Mouse (Mus musculus): Measurements from ENCODE around the gene Gna12. TPM values are rescaled to one million over a fixed set of nuclear protein-coding genes. Genes with fewer than 3 reads are reported as not detected.
A peak's percentile ranks its signal among the peaks of the same experiment; 100 is the strongest.

Gna12 gene
- polyA plus RNA-seq, 1 experiment from 2014 or later: 7.0 TPM

DNA sequence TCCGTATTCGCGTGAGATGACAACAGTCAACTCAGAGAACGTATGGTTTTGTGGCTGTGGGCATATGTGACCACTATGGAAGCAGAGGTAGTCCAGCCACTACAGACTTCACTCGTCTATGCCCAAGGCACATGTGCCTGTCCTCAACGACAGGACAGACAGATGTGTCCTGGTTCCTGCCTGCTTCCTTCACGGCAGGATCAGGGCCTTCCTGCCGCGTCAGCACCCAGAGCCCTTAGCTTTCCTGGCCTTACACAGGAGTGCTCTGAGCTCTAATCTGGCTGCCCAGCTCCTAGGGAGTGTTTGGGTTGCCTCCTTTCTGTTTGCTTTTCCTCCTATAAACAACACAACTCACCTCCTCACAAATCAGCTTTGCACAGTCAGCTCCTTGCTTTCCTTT is 53.3 kb downstream of the Gna12 start:
- DNase-seq (no peak), ATAC-seq (ENCODE audit: low read depth) (no peak)
- Histone ChIP-seq H3K4me2 (no peak overlapping the region), H3K9me3 (replicated peaks) (no peaks in the 10 kb centered on the region), H3K4me3 (replicated peaks) (no peak overlapping the region), H3K36me3 (peaks cover 37% of the 10 kb centered on the region), H3K27ac (no peak overlapping the region), H3K9ac (no peak overlapping the region), H3K27me3 (no peaks in the 10 kb centered on the region), H3K4me1 (replicated peaks) (peaks cover 72% of the 10 kb centered on the region)
- WGBS (ENCODE audit: insufficient replicate concordance): 60% methylated on average over 9 of the region's 9 CpGs

DNA sequence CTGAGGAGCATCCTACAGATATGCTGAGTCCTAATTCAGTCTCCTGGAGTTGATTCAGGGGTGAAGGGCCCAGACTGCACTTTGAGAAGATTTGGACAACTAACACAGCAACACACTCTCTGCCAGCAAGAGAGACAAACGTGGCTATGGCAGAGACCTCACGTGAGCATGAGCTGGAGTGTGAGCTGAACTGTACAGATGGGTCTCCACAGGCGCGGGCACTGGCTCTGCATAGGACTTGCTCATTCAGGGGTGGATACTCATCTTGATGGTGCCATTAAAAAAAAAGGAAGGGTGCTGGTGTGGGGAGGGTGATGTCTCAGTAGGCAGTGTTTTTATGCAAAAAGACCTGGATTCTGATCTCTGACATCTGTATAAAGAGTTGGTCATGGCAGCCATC is 55.1 kb downstream of the Gna12 start:
- Histone ChIP-seq H3K36me3 (peaks cover 27% of the 10 kb centered on the region), H3K4me2 (no peak overlapping the region), H3K4me3 (replicated peaks) (no peak overlapping the region), H3K27me3 (no peaks in the 10 kb centered on the region), H3K9me3 (replicated peaks) (no peaks in the 10 kb centered on the region), H3K27ac (no peak overlapping the region), H3K4me1 (replicated peaks) (peaks cover 68% of the 10 kb centered on the region), H3K9ac (no peak overlapping the region)
- ATAC-seq (ENCODE audit: low read depth) (no peak), DNase-seq (no peak)
- 74% methylated on average over 4 of the region's 4 CpGs for WGBS (ENCODE audit: insufficient replicate concordance)

DNA sequence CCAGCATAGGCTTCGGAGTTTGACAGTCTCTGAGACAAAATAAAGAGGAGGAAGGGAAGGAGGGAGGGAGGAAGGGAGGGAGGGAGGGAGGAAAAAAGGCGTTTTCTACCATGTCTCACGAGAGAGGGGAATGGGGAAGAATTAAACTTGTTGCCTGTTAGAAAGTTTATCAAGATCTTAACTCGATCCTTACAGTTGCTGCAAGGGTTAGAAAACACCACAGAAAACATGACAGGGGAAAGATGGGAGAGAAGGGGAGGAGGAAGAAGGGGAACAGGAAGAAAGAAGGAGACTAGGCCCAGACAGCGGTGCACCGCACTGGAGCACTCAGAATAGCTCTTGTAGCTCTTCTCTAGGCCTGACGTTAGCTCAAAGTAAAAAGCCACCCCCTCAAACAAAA is 58.1 kb downstream of the Gna12 start:
- DNase-seq (no peak), ATAC-seq (ENCODE audit: low read depth) (no peak)
- Histone ChIP-seq H3K4me1 (replicated peaks) (peaks cover 80% of the 10 kb centered on the region), H3K9me3 (replicated peaks) (no peaks in the 10 kb centered on the region), H3K27ac (peak overlapping the region; percentile 49), H3K4me2 (no peak overlapping the region), H3K27me3 (no peaks in the 10 kb centered on the region), H3K9ac (no peak overlapping the region), H3K4me3 (replicated peaks) (no peak overlapping the region), H3K36me3 (peaks cover 8% of the 10 kb centered on the region; the same call in 1 of the 2 replicates)
- 22% methylated on average over 7 of the region's 7 CpGs for WGBS (ENCODE audit: insufficient replicate concordance)

DNA sequence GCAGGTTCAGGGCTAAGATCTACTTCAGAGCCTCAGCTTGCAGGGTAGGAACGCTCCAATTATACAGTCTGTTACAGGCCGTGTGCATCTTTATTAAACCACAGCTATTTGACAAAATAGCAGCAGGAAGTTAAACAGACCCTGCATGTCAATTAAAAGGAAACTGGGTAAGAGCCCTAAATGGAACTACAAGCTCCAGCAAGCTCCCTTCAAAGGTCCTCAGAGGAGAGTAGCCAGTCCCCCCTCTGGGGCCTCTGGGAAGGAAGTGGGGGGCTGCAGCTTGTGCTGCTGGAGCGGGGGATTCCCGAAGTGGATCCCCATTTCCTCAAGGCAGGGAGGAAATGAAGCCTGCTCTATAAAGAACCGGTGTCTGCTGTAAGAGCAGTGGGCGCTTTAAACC is 58.6 kb downstream of the Gna12 start:
- H3K4me2 ChIP-seq: no peak overlapping the region
- DNase-seq (no peak), ATAC-seq (ENCODE audit: low read depth) (no peak)
- peak overlapping the region; percentile 49 for H3K27ac ChIP-seq
- H3K4me1 ChIP-seq (replicated peaks): peaks cover 75% of the 10 kb centered on the region
- H3K9ac ChIP-seq: no peak overlapping the region
- peaks cover 8% of the 10 kb centered on the region; the same call in 1 of the 2 replicates for H3K36me3 ChIP-seq
- no peaks in the 10 kb centered on the region for H3K27me3 ChIP-seq
- H3K9me3 ChIP-seq (replicated peaks): no peaks in the 10 kb centered on the region
- no peak overlapping the region for H3K4me3 ChIP-seq (replicated peaks)
- 31% methylated on average over 6 of the region's 6 CpGs for WGBS (ENCODE audit: insufficient replicate concordance)

DNA sequence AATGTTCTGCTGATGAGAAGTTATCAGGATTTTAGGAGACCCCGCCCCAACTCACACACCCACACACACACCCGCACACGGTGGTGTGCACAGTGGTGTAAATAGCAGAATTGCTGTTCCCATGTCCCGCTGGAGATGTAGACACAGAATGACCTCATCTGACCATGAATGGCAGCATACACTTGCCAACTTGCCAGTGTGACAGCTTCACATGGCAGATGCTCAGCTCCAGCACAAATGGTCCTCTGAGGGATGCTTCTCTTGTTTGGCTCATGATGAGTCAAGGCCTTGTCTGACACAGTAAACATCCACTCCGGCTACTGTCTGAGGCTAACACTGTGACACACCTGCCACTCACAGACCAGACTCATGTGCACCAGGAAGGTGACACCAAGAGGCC is 61.9 kb downstream of the Gna12 start:
- H3K9me3 ChIP-seq (replicated peaks): no peaks in the 10 kb centered on the region
- H3K36me3 ChIP-seq: no peaks in the 10 kb centered on the region
- peak overlapping the region; percentile 83 for H3K27ac ChIP-seq
- H3K4me1 ChIP-seq (replicated peaks): peaks cover 63% of the 10 kb centered on the region
- no peaks in the 10 kb centered on the region for H3K27me3 ChIP-seq
- peak overlapping the region; percentile 43; the same call in 1 of the 2 replicates for H3K9ac ChIP-seq
- WGBS (ENCODE audit: insufficient replicate concordance): 38% methylated on average over 5 of the region's 5 CpGs
- H3K4me3 ChIP-seq (replicated peaks): no peak overlapping the region
- DNase-seq (no peak), ATAC-seq (ENCODE audit: low read depth) (peak; percentile 55)
- H3K4me2 ChIP-seq: no peak overlapping the region; the same call in 1 of the 2 replicates

DNA sequence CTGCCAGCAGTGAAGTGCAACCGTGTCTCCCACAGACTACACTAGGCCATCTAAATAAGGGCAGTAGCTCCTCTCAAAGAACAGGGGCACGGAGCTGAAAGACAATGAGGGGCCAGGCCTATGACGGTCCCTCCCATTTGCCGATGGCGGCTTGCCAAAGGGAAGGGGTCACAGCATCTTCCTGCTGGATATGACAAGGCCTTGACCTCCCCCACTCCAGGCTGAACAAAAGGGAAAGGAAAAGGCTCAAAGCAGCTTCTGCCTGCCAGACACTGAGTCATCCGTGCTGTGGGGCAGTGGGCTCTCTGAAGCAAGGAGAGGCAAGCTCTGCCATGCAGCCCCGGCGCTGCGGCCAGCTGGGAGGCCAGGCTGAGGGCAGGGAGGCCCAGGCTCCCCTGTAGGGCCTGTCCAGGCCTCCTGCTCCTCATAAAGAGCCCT is 62.5 kb downstream of the Gna12 start:
- peak overlapping the region; percentile 6; the same call in 1 of the 2 replicates for H3K4me2 ChIP-seq
- DNase-seq (no peak), ATAC-seq (ENCODE audit: low read depth) (peak; percentile 30)
- WGBS (ENCODE audit: insufficient replicate concordance): 43% methylated on average over 9 of the region's 9 CpGs
- H3K27ac ChIP-seq: peak overlapping the region; percentile 83
- no peaks in the 10 kb centered on the region for H3K9me3 ChIP-seq (replicated peaks)
- H3K36me3 ChIP-seq: no peaks in the 10 kb centered on the region
- no peaks in the 10 kb centered on the region for H3K27me3 ChIP-seq
- H3K4me1 ChIP-seq (replicated peaks): peaks cover 63% of the 10 kb centered on the region
- H3K4me3 ChIP-seq (replicated peaks): no peak overlapping the region
- peak overlapping the region; percentile 43; the same call in 1 of the 2 replicates for H3K9ac ChIP-seq

DNA sequence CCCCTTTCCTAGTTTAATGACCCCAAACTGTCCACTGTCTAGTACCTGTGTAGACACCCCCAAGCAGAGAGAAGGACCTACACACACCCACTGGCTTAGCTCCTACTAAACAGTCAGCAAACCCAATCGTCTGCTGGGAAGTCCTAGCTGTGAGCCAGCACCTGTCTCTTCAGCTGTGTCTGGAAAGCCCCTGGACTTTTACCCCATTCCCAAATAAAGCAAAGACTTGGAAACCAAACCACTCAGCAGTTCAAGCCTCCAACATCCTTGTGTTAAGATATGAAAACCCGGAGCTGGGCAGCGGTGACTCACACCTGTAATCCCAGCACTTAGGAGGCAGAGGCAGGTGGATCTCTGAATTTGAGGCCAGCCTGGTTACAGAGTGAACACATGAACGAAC is 63.7 kb downstream of the Gna12 start:
- WGBS (ENCODE audit: insufficient replicate concordance): 72% methylated on average over 4 of the region's 4 CpGs
- H3K4me2 ChIP-seq: no peak overlapping the region
- no peak overlapping the region for H3K27ac ChIP-seq
- ATAC-seq (ENCODE audit: low read depth) (no peak), DNase-seq (no peak)
- peaks cover 7% of the 10 kb centered on the region; the same call in 1 of the 2 replicates for H3K36me3 ChIP-seq
- H3K27me3 ChIP-seq: no peaks in the 10 kb centered on the region
- no peaks in the 10 kb centered on the region for H3K9me3 ChIP-seq (replicated peaks)
- no peak overlapping the region for H3K9ac ChIP-seq
- peaks cover 54% of the 10 kb centered on the region for H3K4me1 ChIP-seq (replicated peaks)
- no peak overlapping the region for H3K4me3 ChIP-seq (replicated peaks)

DNA sequence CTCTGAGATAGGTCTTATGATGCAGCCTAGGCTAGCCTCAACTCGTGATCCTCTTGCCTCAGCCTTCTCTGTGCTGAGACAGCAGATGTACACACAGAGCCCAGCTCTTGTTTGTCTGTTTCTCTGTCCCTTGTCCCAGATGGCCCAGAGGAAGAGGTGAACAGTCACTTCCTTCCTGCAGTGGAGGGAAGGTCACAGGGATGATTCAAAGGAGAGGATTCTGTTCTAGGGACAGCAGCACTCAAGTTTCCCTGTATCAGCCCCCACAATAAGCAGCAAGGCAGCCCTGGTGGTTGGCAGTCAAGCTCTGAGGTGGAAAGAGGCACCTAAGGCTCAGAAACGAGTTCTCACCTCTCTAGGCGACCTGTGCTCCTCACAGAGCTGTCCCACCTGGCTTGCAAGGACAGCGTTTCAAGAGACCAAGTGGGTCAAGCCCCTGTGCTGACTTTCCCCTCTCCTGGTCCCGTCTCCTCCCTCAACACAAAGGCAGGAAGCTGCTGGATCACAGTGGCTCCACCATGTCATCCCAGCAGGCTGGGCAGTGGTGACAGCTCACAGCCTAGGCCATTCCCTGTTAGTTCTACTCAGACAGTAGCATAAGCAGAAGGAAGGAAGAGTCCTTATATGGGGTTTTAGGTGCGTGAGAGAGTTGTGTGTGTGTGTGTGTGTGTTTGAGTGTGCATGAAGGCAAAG is 65.2 kb downstream of the Gna12 start:
- ATAC-seq (ENCODE audit: low read depth) (peak; percentile 46; the same call in 1 of the 2 replicates), DNase-seq (no peak)
- Histone ChIP-seq H3K9me3 (replicated peaks) (no peaks in the 10 kb centered on the region), H3K27me3 (no peaks in the 10 kb centered on the region), H3K36me3 (peaks cover 22% of the 10 kb centered on the region), H3K4me2 (no peak overlapping the region), H3K4me1 (replicated peaks) (peaks cover 46% of the 10 kb centered on the region), H3K27ac (peak overlapping the region; percentile 61), H3K9ac (no peak overlapping the region), H3K4me3 (replicated peaks) (no peak overlapping the region)
- 37% methylated on average over 6 of the region's 6 CpGs for WGBS (ENCODE audit: insufficient replicate concordance)

DNA sequence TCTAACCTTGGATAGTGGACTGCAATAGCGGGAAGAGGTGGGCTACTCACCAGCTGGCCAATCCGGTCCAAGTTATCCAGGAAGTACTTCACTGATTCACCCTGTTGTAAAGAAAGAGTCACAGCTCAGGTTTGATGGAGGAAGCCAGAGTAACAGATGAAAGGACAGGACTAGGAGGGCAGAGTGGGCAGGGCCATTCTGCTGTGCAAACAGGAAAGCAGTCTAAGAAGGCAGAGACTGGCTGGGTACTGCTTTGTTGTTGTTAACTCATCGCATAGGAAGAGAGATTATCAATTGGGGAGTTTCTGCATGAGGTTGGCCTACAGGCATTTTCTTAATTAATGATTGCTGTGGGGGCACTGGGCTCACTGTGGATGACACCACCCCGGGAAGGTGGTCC is 67.7 kb downstream of the Gna12 start:
- ATAC-seq (ENCODE audit: low read depth) (no peak), DNase-seq (no peak)
- peaks cover 43% of the 10 kb centered on the region for H3K36me3 ChIP-seq
- H3K4me1 ChIP-seq (replicated peaks): peaks cover 28% of the 10 kb centered on the region
- H3K4me3 ChIP-seq (replicated peaks): no peak overlapping the region
- no peak overlapping the region for H3K27ac ChIP-seq
- 76% methylated on average over 4 of the region's 4 CpGs for WGBS (ENCODE audit: insufficient replicate concordance)
- no peak overlapping the region for H3K4me2 ChIP-seq
- H3K9ac ChIP-seq: no peak overlapping the region
- H3K27me3 ChIP-seq: no peaks in the 10 kb centered on the region
- H3K9me3 ChIP-seq (replicated peaks): no peaks in the 10 kb centered on the region

DNA sequence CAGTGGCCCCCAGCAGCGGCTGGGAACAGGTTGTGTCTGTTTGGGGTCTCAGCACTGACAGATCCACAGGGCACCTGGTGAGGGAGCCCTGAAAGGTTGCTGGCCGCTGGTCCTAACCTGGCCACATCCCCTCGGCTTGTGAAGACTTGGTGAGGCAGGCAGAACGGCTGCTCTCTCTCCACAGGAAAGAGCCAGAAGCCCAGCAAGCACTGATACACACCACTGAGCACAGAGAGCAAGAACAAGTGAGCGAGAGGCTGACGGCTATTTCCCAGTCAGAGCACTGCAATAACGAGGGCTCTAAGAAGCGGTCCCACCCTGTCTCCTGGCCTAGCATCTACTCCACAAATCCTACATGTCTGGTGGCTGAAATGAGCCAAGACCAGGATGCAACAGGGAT is 71.4 kb downstream of the Gna12 start:
- Histone ChIP-seq H3K9me3 (replicated peaks) (no peaks in the 10 kb centered on the region), H3K27ac (no peak overlapping the region), H3K27me3 (no peaks in the 10 kb centered on the region), H3K4me1 (replicated peaks) (peaks cover 9% of the 10 kb centered on the region; the same call in 1 of the 2 replicates), H3K9ac (no peak overlapping the region), H3K4me2 (no peak overlapping the region), H3K36me3 (peaks cover 47% of the 10 kb centered on the region), H3K4me3 (replicated peaks) (no peak overlapping the region)
- ATAC-seq (ENCODE audit: low read depth) (no peak), DNase-seq (no peak)
- WGBS (ENCODE audit: insufficient replicate concordance): 84% methylated on average over 8 of the region's 8 CpGs

DNA sequence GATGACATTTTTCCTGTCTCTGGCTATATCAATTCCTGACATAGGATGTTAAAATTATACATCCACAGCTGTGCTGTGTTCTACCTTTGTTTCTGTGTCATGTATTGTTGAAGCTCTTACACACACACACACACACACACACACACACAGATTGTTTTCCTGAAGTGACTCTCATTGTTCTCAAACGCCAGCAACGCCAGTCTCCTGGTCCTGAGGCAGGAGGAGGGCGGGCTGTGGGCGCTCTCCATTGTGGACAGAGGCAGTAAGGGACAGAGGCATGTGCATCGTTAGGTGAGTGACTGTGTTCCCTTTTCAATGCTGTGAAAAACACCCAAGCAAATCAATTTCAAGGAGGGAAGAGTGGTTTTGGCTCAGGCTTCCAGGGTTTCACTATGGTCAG is 77.0 kb downstream of the Gna12 start:
- no peaks in the 10 kb centered on the region for H3K27me3 ChIP-seq
- 76% methylated on average over 5 of the region's 5 CpGs for WGBS (ENCODE audit: insufficient replicate concordance)

DNA sequence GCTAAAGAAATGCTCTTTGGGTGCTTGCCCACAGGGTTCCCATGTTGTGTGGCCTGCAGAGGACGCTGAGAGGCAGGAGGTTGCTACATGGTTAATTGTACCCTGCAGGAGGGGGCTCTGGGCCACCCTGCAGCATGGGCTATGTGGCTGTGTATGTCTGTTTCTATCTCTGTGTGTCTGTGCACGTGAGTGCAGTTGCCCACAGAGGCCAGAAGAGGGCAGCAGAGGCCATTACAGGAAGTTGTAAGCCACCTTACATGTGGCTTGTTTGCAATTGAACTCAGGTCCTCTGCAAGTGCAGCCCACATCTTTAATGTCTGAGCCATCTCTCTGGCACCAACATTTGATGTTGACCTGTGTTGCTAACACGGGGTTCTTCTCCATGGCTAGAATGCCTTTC is 77.6 kb downstream of the Gna12 start:
- no peak overlapping the region for H3K4me2 ChIP-seq
- 86% methylated on average over 3 of the region's 3 CpGs for WGBS (ENCODE audit: insufficient replicate concordance)
- peaks cover 8% of the 10 kb centered on the region; the same call in 1 of the 2 replicates for H3K9me3 ChIP-seq (replicated peaks)
- H3K9ac ChIP-seq: no peak overlapping the region
- DNase-seq: no peak
- H3K36me3 ChIP-seq: peaks cover 5% of the 10 kb centered on the region; the same call in 1 of the 2 replicates
- no peak overlapping the region for H3K27ac ChIP-seq
- H3K27me3 ChIP-seq: no peaks in the 10 kb centered on the region
- peaks cover 14% of the 10 kb centered on the region for H3K4me1 ChIP-seq (replicated peaks)
- no peak for ATAC-seq (ENCODE audit: low read depth)
- no peak overlapping the region for H3K4me3 ChIP-seq (replicated peaks)

More for the DNA sequence above, 77.0 kb downstream of the Gna12 start:
- no peak for ATAC-seq (ENCODE audit: low read depth)
- no peak for DNase-seq
- Histone ChIP-seq H3K4me2 (no peak overlapping the region), H3K9me3 (replicated peaks) (peaks cover 8% of the 10 kb centered on the region; the same call in 1 of the 2 replicates), H3K4me1 (replicated peaks) (peaks cover 14% of the 10 kb centered on the region), H3K36me3 (peaks cover 7% of the 10 kb centered on the region; the same call in 1 of the 2 replicates), H3K27ac (no peak overlapping the region), H3K9ac (no peak overlapping the region), H3K4me3 (replicated peaks) (no peak overlapping the region)
